Mouse (Mus musculus) frontal cortex, postnatal 25 days (tissue): Measurements from ENCODE around the gene Slc26a8.

Source experiments
- DNase-seq, 2 experiments: peaks; one replicate each; pipeline ENCODE4 v3.0.0; 2022; ENCODE audit warnings: low spot score in 2 of 2

Slc26a8 gene

DNA sequence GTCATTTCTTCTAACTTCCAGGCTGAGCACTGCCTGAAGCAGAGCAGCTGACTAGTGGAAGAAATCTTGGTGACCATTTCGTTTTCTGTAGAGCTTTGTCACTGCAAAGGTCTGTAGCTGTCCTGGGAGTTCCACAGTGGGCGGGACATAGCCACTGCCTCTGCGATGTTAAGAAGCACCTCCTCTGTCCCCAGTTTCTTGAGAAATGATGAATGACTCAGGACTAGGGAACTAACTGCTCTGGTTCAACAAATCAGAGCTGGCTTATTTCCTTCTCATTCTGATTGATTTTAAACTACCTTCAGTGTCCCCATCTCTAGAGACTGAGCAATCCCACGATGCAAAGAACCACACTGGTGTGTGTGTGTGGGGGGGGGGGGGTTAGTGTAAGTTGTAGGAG lies 45.9 kb downstream of the Slc26a8 start:
- no peak for DNase-seq

DNA sequence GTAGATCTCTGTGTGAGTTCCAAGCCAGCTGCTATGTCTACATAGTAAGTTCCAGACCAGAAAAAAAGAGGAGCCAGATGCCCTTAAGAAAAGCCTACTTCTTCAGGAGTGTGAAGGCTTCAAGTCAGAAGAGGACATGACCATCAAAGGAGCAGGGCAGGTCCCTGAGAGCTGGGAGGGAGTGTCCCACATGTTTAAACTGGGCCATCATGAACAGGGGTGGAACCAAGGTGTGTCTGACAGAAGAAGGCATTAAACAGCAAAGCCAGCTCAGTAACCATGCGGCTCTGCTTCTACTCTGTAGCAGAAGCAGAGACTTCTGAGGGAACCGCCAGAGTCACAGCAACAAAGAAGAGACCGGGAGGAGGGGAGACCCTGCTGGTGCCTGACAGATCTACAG lies 46.3 kb downstream of the Slc26a8 start:
- DNase-seq = no peak

DNA sequence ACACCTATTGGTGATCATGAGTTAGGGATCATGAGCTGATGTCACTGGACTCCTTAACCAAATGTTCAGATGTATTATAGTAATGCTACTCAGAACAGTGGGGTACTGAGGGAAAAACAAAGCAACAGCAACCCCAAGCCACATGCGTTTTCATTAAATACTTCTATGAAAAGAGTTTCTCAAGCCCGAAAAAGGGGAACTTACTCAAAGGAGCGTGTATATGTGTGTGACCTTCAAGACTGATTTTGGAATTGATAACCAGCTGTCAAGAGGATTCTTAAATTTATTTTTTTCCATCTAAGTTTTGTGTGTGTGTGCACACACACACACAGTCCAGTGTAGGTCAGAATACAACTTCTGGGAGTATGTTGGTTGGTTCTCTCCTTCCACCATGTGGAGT lies 49.9 kb downstream of the Slc26a8 start:
- no peak for DNase-seq

DNA sequence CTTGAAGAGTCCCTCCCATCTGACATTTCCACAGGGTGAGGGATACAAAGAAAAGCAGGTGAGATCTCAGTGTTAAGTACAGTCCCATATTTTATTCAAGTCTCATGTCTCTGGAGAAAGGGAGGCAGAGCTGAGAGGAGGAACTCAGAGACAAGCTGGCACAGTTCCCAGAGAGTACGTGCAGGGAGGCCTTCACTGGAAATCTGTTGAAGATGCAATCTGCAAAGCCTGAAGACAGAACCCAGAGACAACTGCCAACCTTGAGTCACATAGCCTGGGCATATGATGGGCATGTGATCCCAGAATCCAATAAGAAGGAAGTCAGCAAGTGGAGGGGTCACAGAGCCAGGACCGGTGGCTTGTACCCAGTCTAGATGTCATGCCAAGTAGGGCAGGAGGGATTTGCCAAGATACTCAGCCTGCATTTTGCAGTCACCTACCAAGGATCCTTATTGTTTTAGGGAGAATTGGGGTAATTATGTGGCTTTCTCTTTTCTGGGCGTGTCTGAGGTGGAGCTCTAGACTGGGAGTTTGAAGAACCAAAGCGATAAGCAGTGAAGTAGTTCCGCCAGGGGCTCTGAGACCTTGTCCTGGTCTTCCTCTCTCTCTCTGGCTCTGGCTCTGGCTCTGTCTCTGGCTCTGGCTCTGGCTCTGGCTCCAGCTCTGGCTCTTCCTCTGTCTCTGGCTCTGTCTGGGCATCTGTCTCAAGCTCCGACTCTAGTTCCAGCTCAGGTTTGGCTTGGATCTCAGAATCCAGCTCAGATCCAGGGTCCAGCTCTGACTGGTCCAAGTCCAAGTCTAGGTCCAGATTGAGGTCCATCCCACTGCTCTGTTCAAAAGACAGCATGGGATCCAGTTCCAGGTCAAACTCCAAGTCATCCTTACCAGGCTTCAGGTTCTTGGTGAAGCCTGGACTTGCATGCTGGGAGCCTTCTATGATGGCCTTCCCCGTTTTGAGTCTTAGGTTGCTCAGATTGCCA lies 52.0 kb downstream of the Slc26a8 start:
- DNase-seq = no peak

DNA sequence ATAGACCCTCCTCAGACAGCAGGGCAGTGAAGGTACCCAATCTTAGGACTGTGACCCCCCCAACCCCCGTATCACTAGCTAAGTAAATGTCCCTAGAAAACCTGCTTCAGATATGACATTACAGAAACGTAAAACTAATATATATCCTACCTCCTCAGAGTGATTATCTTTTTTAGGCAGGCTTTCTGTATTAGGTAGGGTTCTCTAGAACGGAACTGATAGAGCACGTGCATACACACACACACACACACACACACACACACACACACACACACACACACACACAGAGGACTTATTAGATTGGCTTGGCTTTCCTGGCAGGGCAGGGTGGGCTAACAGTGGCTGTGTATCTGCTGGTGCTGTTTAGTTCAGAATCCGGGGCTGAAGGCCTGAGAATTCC lies 54.2 kb downstream of the Slc26a8 start:
- no peak for DNase-seq

DNA sequence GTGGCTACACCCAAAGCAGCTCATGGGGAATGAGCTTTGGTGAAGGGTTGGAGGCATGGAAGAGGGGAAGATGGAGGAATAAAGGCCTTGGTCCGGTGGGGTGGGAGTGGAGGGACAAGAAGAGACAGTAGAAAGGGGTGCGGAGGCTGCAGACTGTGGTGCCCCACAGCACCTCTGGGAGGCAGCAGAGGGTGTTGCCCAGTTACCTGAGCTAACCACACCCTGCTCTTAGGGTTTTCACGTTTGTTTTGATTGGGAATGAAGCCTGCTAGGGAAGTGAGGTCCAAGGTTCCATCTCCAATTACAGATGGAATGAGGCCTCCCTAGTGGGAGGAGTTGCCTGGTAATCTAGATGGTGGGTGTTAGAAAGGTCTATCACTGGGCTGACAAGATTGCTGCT lies 60.9 kb downstream of the Slc26a8 start:
- DNase-seq = no peak

DNA sequence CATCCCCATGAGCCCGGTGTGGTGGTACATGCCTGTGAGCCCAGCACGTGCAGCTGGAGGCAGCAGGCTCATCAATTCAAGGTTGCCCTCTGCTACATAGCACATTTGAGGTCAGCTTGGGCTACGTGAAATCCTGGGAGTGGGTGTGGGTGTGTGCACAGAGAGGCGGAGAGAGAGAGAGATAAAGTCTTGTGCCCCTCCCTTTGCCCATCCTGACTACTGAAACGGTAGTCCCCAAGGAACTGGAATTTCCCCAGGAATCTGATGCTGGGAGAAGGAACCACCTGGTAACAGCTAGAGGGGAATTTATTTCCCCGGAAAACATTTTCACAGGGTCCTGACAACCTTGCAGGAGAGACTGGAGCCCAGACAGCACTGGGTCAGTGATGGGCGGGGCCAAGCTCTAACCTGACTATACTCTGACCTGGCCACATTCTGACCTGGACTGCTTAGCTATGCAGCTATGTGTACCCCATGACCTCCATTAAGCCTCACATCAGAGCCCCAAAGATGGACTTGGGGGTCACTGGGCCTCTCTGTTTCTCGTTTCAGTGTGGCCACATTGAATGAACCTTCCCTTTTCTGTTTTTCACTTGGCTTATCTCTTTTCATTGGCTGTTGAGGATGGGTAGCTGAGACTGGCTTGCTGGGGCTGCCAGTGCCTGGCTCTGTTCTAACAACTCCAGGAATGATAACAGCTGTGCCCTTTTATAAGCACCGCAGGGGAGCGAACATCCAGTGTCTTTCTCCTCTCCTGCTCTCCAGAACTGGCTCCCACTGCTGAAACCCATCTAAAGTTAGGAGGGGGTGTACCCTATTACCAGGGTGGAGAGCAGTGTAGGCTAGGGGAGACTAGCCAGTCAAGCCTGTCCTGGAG lies 61.5 kb downstream of the Slc26a8 start:
- DNase-seq = no peak

DNA sequence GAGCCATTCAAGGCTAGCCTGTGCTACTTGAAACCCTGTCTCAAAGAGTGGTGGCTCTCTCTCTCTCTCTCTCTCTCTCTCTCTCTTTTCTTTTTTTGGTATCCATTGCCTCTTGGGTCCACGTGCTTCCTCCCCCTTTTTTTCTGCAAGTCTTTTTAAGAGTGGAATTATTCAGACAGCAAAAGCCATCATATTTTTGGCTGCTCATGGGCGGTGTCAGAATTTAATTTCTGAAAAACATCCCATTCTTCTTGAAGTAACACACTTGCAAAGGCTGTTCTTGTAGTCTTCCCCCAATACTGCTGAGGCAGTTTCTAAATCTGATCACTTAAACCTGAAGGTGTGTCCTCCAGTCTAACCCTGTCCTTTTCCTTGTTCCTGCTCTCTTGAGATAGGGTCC lies 63.1 kb downstream of the Slc26a8 start:
- DNase-seq = no peak

DNA sequence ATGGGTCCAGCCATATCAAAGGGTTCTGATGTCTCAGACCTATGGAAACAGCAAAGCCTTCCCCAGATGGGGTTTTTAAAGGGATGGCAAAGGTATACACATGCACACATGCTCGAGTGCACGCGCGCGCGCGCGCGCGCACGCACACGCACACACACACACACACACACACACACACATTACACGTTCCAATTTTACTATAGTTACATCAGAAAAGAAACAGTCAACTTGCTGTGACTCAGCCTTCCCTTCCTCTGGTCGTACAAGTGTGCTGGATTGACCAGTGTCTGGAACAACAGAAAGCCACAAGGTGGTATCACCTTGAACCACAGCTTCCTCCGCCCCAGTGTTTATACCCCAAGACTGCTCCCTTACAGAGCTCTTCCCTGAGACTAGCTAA lies 64.7 kb downstream of the Slc26a8 start:
- DNase-seq = no peak

DNA sequence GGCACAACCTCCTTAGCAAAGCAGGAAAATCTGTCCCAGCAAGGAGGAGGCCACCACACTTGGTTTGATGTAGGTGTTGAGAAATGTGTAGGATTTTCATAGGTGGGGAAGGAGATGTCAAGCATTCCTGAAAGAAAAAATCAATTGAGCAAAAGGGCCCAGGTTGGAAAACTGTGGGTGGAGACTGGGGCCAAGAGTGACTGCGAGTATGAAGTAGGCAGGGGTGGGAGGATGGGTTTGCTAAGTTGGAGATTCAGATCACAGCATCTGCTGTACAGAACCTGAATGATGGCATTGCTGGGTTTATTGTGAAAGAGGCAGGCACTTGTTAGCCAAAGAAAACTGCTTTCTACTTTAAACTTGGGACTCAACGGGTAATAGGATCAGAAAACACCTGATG lies 65.2 kb downstream of the Slc26a8 start:
- DNase-seq = no peak

DNA sequence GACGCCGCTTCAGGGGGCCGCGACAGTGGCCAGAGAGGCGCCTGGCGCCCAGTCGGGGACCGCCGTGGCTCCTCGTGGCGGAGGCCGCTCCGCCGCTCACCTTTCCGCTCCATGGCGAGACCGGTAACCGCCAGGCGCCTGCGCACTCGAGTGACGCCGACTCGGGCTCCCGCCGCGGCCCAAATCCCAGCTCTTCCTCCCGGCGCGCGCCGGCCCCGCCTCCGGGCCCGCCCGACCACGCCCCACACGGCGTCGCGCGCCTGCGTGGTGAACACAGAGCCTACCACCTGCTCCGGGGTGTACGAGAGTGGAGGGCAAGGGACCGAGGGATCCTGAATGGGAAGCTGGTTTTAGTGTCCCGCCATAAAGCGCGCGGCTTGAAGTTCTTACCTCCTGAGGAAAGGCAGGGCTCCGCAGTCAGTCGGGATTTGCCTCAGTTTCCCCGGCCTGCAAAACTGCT lies 67.7 kb downstream of the Slc26a8 start, which contains the start of gene Srpk1:
Gene Srpk1 (minus strand): TSS at position 410 of the 460 bp plus-strand sequence.
- peak; percentile 69 to 78 for DNase-seq

DNA sequence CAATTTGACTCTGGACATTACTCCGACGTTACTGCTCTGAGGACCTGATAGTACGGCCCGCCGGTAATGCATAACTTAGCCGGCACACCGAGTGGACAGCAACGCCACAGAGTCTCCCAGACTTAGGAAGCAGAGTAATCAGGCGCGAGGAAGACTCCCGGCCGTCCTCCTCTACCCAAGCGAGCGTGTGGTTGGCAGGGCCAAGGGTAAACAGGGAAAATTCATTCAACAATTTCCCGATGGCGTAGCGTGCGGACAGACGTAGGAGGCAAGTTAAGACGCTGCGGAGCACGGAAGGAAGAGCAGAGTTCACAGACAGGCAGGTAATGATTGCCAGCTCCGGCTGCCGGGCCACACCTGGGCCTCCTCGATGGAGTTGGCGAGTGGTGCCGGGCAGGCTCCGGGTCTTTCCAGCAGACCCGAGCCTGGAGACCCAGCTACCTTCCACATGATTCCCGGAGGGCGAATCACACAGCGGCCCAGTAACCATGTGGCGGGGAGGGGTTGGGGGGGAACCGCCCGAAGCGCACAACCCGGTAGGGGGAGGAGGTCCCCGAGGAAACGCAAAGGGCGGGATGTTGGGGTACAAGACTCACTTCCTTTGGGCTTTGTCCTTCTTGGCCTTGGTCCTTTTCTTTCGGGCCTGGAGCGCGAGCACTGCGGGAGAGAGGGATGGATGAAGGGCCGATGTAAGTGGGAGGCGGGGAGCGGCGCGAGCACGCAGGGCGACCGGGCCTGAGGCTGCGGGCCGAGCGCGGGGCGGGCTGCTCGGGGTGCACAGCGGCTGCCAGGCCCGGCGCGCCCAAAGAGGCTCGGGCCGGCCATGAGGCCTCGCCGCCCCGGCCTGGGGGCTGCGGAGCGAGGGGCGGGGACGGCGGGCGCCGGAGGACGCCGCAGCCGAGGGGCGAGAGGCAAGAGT lies 68.4 kb downstream of the Slc26a8 start:
- DNase-seq = no peak

DNA sequence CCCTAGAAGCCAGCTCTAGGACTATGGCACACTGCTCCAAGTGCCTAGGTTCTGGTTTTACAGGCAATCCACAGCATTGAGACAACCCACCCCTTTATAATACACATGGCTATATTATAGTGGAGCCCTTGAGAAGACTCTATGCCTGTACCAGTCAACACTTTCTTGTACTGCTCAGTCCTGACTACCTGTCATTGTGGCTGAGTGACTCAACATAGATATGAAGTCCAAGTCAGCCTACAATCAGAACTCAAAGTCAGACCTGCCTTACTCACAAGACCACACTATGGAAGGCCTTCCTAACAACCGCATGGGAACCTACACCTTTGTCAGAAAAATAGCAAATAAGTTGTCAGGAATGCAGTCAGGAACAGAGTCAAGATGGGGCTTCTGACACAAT lies 71.3 kb downstream of the Slc26a8 start:
- DNase-seq = no peak

DNA sequence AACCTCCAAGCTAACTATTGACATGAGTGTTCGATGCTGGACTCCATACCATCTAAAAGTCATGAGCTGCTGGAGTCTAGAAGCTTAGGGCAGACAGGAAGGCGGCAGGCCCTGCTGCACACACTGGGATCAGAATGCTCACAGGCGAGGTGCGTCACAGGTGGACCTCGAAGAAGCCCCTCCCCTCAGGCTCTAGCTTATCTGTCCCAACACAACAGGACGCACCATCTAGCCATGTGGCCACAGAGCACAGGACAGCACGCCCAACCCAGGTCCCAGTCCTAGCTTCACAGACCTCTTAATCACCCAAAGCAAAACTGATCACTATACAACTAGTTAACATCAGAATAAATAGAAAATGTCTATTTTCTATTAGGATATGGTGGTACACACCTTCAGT lies 71.9 kb downstream of the Slc26a8 start:
- no peak for DNase-seq

DNA sequence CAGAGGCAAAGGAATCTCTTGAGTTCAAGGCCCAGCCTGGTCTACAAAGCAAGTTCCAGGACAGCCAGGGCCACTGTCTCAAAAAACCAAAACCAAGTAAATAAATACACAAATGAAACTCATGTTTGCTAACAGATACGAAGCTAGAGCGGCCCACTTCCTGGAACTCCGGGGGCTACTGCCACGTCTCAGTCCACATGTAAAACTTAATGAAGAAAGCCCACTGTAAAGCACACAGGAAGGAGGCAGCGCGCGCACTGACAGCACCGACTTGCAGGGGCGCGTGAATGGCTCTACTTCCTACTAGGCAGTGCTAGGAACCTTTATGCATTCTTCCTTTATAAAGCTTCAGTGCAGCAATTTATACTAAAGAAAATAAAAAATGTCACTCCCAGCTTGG lies 72.4 kb downstream of the Slc26a8 start:
- no peak for DNase-seq

DNA sequence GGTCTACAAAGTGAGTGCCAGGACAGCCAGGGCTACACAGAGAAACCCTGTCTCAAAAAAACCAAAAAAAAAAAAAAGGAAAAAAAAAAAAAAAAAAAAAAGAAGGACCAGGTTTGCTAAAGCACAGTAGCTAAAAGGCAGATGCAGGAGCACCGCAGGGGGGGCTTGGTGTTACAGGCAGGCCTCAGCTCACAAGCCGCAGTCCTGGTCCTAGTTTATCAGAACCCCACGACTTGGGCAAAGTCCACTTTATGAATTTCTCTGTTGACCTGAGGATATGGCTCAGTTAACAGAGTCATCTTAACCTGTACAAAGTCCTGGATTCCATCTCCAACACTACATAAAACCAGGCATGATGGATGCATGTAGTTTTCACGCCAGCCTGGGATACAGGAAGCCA lies 74.7 kb downstream of the Slc26a8 start:
- no peak for DNase-seq

DNA sequence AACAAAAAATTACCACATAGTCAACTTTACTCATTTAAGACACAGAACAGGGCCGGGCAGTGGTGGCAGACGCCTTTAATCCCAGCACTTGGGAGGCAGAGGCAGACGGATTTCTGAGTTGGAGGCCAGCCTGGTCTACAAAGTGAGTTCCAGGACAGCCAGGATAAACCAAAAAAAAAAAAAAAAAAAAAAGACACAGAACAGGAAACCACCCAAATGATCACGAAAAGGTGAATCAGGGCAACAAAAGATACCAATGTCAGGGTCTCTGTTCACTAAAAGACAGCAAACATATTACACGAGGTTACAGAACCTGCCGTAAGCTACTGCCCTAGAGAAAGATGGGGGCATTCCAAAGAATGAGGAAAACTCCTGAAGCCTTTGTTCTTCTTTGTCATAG lies 76.9 kb downstream of the Slc26a8 start:
- DNase-seq = no peak

DNA sequence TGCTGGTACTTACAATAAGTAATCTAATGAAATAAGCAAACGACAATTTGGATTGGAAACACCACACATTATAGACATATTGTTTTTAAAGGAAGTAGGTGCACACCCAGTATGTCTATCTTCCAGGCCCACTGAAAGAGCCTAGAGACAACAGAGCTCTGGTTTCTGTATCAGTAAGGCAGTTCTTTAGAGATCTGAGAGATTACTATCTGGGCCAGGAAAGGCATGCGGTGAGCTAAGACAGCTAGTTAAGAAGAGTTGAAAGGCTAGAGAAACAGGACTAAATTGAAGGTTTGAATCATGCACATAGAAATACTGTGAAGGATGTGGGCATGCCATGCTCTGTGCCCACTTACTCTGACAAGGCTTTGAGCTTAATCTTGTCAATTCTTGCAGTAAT lies 77.4 kb downstream of the Slc26a8 start:
- no peak for DNase-seq

DNA sequence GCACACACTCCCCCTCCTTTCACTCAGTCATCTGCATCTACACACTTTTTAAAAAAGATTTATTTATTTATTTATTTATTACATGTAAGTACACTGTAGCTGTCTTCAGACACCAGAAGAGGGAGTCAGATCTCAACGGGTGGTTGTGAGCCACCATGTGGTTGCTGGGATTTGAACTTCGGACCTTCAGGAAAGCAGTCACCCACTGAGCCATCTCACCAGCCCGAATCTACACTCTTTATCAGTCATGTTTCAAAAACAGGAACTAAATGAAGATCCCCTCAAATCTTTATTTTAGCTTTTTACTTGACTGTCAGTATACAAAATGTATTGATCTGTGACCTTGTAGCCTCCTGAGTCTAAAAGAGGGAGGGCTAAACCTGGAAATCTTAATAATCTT lies 80.5 kb downstream of the Slc26a8 start:
- DNase-seq = no peak

DNA sequence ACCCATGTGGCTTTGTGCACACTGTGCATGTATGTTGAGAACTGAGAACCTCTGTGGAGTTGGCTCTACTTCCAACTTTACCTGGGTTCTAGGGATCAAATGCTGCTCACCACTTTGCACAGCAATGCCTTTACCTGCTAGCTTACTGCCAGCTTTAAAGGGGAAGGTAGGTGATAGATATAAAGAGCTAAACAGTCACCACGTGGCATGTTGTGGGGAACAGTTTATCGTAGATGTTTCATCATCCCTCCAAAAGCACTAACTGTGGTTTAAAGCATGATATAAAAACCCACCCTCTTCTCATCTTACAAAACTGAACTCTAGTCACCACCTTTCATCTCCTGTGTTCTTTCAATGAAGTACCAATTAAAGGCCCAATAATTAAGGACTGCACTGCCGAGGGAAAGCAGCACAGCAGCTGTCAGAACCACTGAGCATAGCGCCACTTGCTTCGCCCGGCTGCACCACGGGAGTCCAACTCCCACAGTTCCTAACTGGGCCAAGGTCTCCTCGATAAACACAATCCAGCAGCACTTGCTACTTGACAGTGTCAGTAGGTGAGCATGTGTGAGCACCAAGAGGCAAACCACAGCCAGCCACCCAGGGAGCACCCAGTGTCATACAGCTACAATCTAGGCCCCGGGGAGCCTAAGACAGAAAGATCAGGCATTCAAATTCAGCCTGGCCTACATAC lies 88.3 kb downstream of the Slc26a8 start:
- no peak for DNase-seq

DNA sequence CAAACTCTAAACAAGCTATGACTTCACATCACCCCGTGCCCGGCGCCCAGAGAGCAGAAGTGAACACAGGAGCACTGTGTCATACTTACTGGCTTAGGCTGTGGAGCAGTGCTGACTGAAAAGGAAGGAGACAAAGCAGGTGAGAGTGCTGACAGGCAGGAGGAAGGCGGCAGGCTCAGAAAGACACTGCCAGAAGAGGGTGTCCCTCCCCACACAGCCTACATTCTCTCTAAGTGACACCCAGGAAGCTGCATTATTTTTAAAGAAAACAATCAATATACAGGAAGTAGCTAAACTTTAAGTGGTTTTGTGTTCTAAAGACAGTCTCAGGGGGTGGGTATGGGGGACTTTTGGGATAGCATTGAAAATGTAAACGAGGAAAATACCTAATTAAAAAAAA lies 89.3 kb downstream of the Slc26a8 start:
- DNase-seq = no peak
